Mouse (Mus musculus) bone marrow macrophage, adult 2 months (primary cell): ENCODE measurements around the gene Tgm2.

Experiments
- CTCF ChIP-seq: IDR thresholded peaks from 2 replicates; pipeline ENCODE4 v1.5.1; 2012; ENCODE audit warnings: low read depth, mild to moderate bottlenecking, low read length, moderate library complexity
- POLR2A ChIP-seq: IDR thresholded peaks from 2 replicates; pipeline ENCODE4 v1.6.1; 2012; ENCODE audit warnings: mild to moderate bottlenecking, low read depth, low read length, borderline replicate concordance

- no peak for TF ChIP-seq CTCF
- TF ChIP-seq POLR2A = no peak
These were observed 27.1 kb downstream of the Tgm2 start for GRCm38 (mm10) chr2:158119145-158119544.
